Mouse (Mus musculus): ENCODE measurements around the gene Ube2cbp.

The Ube2cbp gene

GRCm38 (mm10) chr9:86266658-86267057, 198.1 kb downstream of the Ube2cbp start:
- no peaks in the 10 kb centered on the region for H3K4me1 ChIP-seq (replicated peaks; ENCODE audit: low read depth, low read length)
- no peaks in the 10 kb centered on the region for H3K9me3 ChIP-seq (ENCODE audit: low read length)
- H3K27me3 ChIP-seq (ENCODE audit: insufficient read depth, low read length): no peaks in the 10 kb centered on the region
- TF ChIP-seq NANOG (IDR thresholded peaks at IDR 0.05; ENCODE audit: borderline replicate concordance, low read length): no peak
- H3K36me3 ChIP-seq (ENCODE audit: insufficient read depth, low read length): no peaks in the 10 kb centered on the region
- H3K4me3 ChIP-seq (replicated peaks; ENCODE audit: low read length): no peak overlapping the region

All from E14TG2a.4 (cell line).